Mouse (Mus musculus) erythroblast, embryonic 14.5 days (primary cell): ENCODE measurements around the gene Ppp1r2. TPM values are rescaled to one million over a fixed set of nuclear protein-coding genes. Genes with fewer than 3 reads are reported as not detected.

Source experiments
- H3K27me3 ChIP-seq: 2 replicates; pipeline ENCODE4 v1.6.1; 2012; ENCODE audit warnings: inconsistent platforms; ENCODE audit not compliant: control insufficient read depth
- H3K36me3 ChIP-seq: 2 replicates; pipeline ENCODE4 v1.6.1; 2012; ENCODE audit warnings: mild to moderate bottlenecking, inconsistent platforms; ENCODE audit not compliant: control insufficient read depth
- H3K4me1 ChIP-seq: 2 replicates; pipeline ENCODE4 v1.6.1; 2012; ENCODE audit warnings: inconsistent platforms; ENCODE audit not compliant: control insufficient read depth
- H3K4me3 ChIP-seq: replicated peaks from 2 replicates; pipeline ENCODE3; 2012; ENCODE audit warnings: moderate library complexity, mild to moderate bottlenecking, inconsistent platforms
- H3K9me3 ChIP-seq: 2 replicates; pipeline ENCODE4 v1.6.1; 2012; ENCODE audit warnings: low read length, inconsistent platforms, mixed read lengths; ENCODE audit not compliant: control insufficient read depth
- GATA1 ChIP-seq: IDR thresholded peaks from 2 replicates; pipeline ENCODE4 v1.6.1; 2012; ENCODE audit warnings: low read length, inconsistent platforms, mixed read lengths
- TAL1 ChIP-seq: IDR thresholded peaks from 3 replicates; pipeline ENCODE4 v1.6.1; 2012; ENCODE audit warnings: low read length, inconsistent platforms, mixed read lengths
- polyA plus RNA-seq: library from polyadenylated mRNA; stranded (reverse); fragments of >175 nt; gene quantifications from 2 replicates; pipeline ENCODE4 v1.2.3, GENCODE M21; 2012

The Ppp1r2 gene
- polyA plus RNA-seq, 1 experiment = 9.7 TPM

GRCm38 (mm10) chr16:31241433-31241832 lies 33.6 kb downstream of the Ppp1r2 start:
- H3K4me1 ChIP-seq = no peaks in the 10 kb centered on the region
- H3K9me3 ChIP-seq = no peaks in the 10 kb centered on the region
- no peaks in the 10 kb centered on the region for H3K36me3 ChIP-seq
- no peak overlapping the region for H3K4me3 ChIP-seq
- TF ChIP-seq TAL1 = no peak
- TF ChIP-seq GATA1 = no peak
- no peaks in the 10 kb centered on the region for H3K27me3 ChIP-seq

GRCm38 (mm10) chr16:31240569-31240968 lies 34.5 kb downstream of the Ppp1r2 start:
- H3K27me3 ChIP-seq = peaks cover 4% of the 10 kb centered on the region; the same call in 1 of the 2 replicates
- no peaks in the 10 kb centered on the region for H3K4me1 ChIP-seq
- H3K36me3 ChIP-seq = no peaks in the 10 kb centered on the region
- TF ChIP-seq TAL1 (no peak), GATA1 (no peak)
- H3K4me3 ChIP-seq = no peak overlapping the region
- no peaks in the 10 kb centered on the region for H3K9me3 ChIP-seq

- Histone ChIP-seq H3K4me1 (peaks cover 7% of the 10 kb centered on the region), H3K4me3 (no peak overlapping the region), H3K36me3 (no peaks in the 10 kb centered on the region), H3K27me3 (peaks cover 22% of the 10 kb centered on the region), H3K9me3 (no peaks in the 10 kb centered on the region)
- TF ChIP-seq GATA1 (no peak), TAL1 (no peak)
Observed at GRCm38 (mm10) chr16:31238281-31238680, 36.8 kb downstream of the Ppp1r2 start.

- peaks cover 7% of the 10 kb centered on the region for H3K4me1 ChIP-seq
- TF ChIP-seq TAL1 (no peak), GATA1 (no peak)
- H3K36me3 ChIP-seq = no peaks in the 10 kb centered on the region
- no peaks in the 10 kb centered on the region for H3K9me3 ChIP-seq
- no peak overlapping the region for H3K4me3 ChIP-seq
- H3K27me3 ChIP-seq = peaks cover 25% of the 10 kb centered on the region
Observed at GRCm38 (mm10) chr16:31235457-31236310, 39.4 kb downstream of the Ppp1r2 start.

GRCm38 (mm10) chr16:31234808-31235456 lies 40.1 kb downstream of the Ppp1r2 start:
- H3K4me3 ChIP-seq = no peak overlapping the region

GRCm38 (mm10) chr16:31234356-31234755 lies 40.7 kb downstream of the Ppp1r2 start:
- Histone ChIP-seq H3K9me3 (no peaks in the 10 kb centered on the region), H3K36me3 (no peaks in the 10 kb centered on the region), H3K4me1 (peaks cover 7% of the 10 kb centered on the region), H3K4me3 (no peak overlapping the region), H3K27me3 (peaks cover 25% of the 10 kb centered on the region)
- TF ChIP-seq GATA1 (no peak), TAL1 (no peak)

More at GRCm38 (mm10) chr16:31234808-31235456, 40.1 kb downstream of the Ppp1r2 start:
- TF ChIP-seq GATA1 (no peak), TAL1 (no peak)
- H3K36me3 ChIP-seq = no peaks in the 10 kb centered on the region
- H3K27me3 ChIP-seq = peaks cover 25% of the 10 kb centered on the region
- H3K9me3 ChIP-seq = no peaks in the 10 kb centered on the region
- H3K4me1 ChIP-seq = peaks cover 7% of the 10 kb centered on the region

GRCm38 (mm10) chr16:31233541-31234339 lies 41.3 kb downstream of the Ppp1r2 start:
- H3K4me3 ChIP-seq = no peak overlapping the region
- TF ChIP-seq TAL1 (no peak), GATA1 (no peak)
- H3K27me3 ChIP-seq = peaks cover 25% of the 10 kb centered on the region
- H3K9me3 ChIP-seq = no peaks in the 10 kb centered on the region
- peaks cover 7% of the 10 kb centered on the region for H3K4me1 ChIP-seq
- no peaks in the 10 kb centered on the region for H3K36me3 ChIP-seq

- TF ChIP-seq GATA1 (no peak), TAL1 (no peak)
- peaks cover 7% of the 10 kb centered on the region for H3K4me1 ChIP-seq
- no peaks in the 10 kb centered on the region for H3K9me3 ChIP-seq
- H3K27me3 ChIP-seq = peaks cover 25% of the 10 kb centered on the region
- H3K4me3 ChIP-seq = no peak overlapping the region
- no peaks in the 10 kb centered on the region for H3K36me3 ChIP-seq
Observed at GRCm38 (mm10) chr16:31233167-31233498, 41.9 kb downstream of the Ppp1r2 start.

- Histone ChIP-seq H3K9me3 (no peaks in the 10 kb centered on the region), H3K27me3 (peaks cover 25% of the 10 kb centered on the region), H3K4me1 (peaks cover 7% of the 10 kb centered on the region), H3K4me3 (no peak overlapping the region), H3K36me3 (no peaks in the 10 kb centered on the region)
- TF ChIP-seq TAL1 = no peak
- no peak for TF ChIP-seq GATA1
Observed at GRCm38 (mm10) chr16:31232491-31233166, 42.4 kb downstream of the Ppp1r2 start.
